Mouse (Mus musculus) retina, adult 2 months (tissue): Measurements from ENCODE around the gene Supt4a.

Experiments
- DNase-seq: peaks from one replicate; pipeline ENCODE4 v3.0.0-alpha.2; 2012; ENCODE audit warnings: low read depth, low spot score

Gene Supt4a

GRCm38 (mm10) chr11:87725515-87725914, 11.8 kb upstream of the Supt4a start:
- no peak for DNase-seq

GRCm38 (mm10) chr11:87725964-87726562, 11.3 kb upstream of the Supt4a start:
- no peak for DNase-seq

- DNase-seq, result no peak
Measured at GRCm38 (mm10) chr11:87727021-87727420, 10.3 kb upstream of the Supt4a start.

- DNase-seq, result no peak
Measured at GRCm38 (mm10) chr11:87727471-87727870, 9.9 kb upstream of the Supt4a start.

GRCm38 (mm10) chr11:87728850-87729592, 8.3 kb upstream of the Supt4a start:
- DNase-seq, result no peak

- DNase-seq, result no peak
Measured at GRCm38 (mm10) chr11:87729593-87730185, 7.7 kb upstream of the Supt4a start.

GRCm38 (mm10) chr11:87730652-87731310, 6.6 kb upstream of the Supt4a start:
- no peak for DNase-seq

- no peak for DNase-seq
Measured at GRCm38 (mm10) chr11:87734346-87734745, 3.0 kb upstream of the Supt4a start.

- DNase-seq, result no peak
Measured at GRCm38 (mm10) chr11:87735691-87736090, 1.7 kb upstream of the Supt4a start.

GRCm38 (mm10) chr11:87736647-87737134, 661 bp upstream of the Supt4a start:
- no peak for DNase-seq

- DNase-seq, result no peak
Measured at GRCm38 (mm10) chr11:87743691-87744090, 6.3 kb downstream of the Supt4a start.

GRCm38 (mm10) chr11:87744964-87745363, 7.6 kb downstream of the Supt4a start:
- DNase-seq, result no peak

GRCm38 (mm10) chr11:87745632-87746555, 8.5 kb downstream of the Supt4a start:
- no peak for DNase-seq

- no peak for DNase-seq
Measured at GRCm38 (mm10) chr11:87747312-87747711, 10.0 kb downstream of the Supt4a start.

GRCm38 (mm10) chr11:87747716-87748115, 10.4 kb downstream of the Supt4a start:
- DNase-seq, result no peak

GRCm38 (mm10) chr11:87748132-87749119, 11.1 kb downstream of the Supt4a start:
- no peak for DNase-seq

GRCm38 (mm10) chr11:87749192-87750042, 12.1 kb downstream of the Supt4a start:
- DNase-seq, result no peak

GRCm38 (mm10) chr11:87750043-87750421, 12.7 kb downstream of the Supt4a start:
- DNase-seq, result no peak

GRCm38 (mm10) chr11:87750521-87750920, 13.2 kb downstream of the Supt4a start:
- DNase-seq, result no peak
